Mouse (Mus musculus): ENCODE data around the gene Irs1.

- TF ChIP-seq CTCF (IDR thresholded peaks at IDR 0.05) (no peak), EP300 (IDR thresholded peaks at IDR 0.05) (no peak)
These were observed 101.7 kb downstream of the Irs1 start for GRCm38 (mm10) chr1:82189516-82189915.
